Mouse (Mus musculus) E14TG2a.4 (cell line): ENCODE data around the gene Rbm47.

Experiments
- H3K27me3 ChIP-seq: 2 replicates; pipeline ENCODE4 v1.6.1; 2014; ENCODE audit warnings: low read length, control low read depth; ENCODE audit not compliant: insufficient read depth
- H3K36me3 ChIP-seq: 2 replicates; pipeline ENCODE4 v1.6.1; 2014; ENCODE audit warnings: low read length, control low read depth; ENCODE audit not compliant: insufficient read depth
- H3K4me1 ChIP-seq: replicated peaks from 2 replicates; pipeline ENCODE4 v1.6.1; 2014; ENCODE audit warnings: low read depth, low read length, control low read depth
- H3K4me3 ChIP-seq: replicated peaks from 2 replicates; pipeline ENCODE4 v1.5.1; 2014; ENCODE audit warnings: mild to moderate bottlenecking, low read length
- H3K9me3 ChIP-seq: 2 replicates; pipeline ENCODE4 v1.6.1; 2014; ENCODE audit warnings: low read length, control low read depth
- CTCF ChIP-seq: conservative IDR thresholded peaks from 2 replicates; pipeline ENCODE4 v1.5.1; 2014; ENCODE audit warnings: low read length
- NANOG ChIP-seq: IDR thresholded peaks from 2 replicates; pipeline ENCODE4 v1.6.1; 2014; ENCODE audit warnings: borderline replicate concordance, low read length, mixed read lengths
- POU5F1 ChIP-seq: IDR thresholded peaks from 2 replicates; pipeline ENCODE4 v1.6.1; 2014; ENCODE audit warnings: low read length, borderline replicate concordance

Gene Rbm47

GRCm38 (mm10) chr5:66088902-66089295 lies 84.0 kb downstream of the Rbm47 start:
- peaks cover 32% of the 10 kb centered on the region for H3K4me1 ChIP-seq
- H3K4me3 ChIP-seq: no peak overlapping the region
- TF ChIP-seq NANOG: no peak
- TF ChIP-seq CTCF: no peak
- TF ChIP-seq POU5F1: no peak
- no peaks in the 10 kb centered on the region for H3K36me3 ChIP-seq
- H3K9me3 ChIP-seq: no peaks in the 10 kb centered on the region
- no peaks in the 10 kb centered on the region for H3K27me3 ChIP-seq

GRCm38 (mm10) chr5:66088247-66088901 lies 84.5 kb downstream of the Rbm47 start:
- Histone ChIP-seq H3K4me3 (no peak overlapping the region), H3K36me3 (no peaks in the 10 kb centered on the region), H3K9me3 (no peaks in the 10 kb centered on the region), H3K27me3 (no peaks in the 10 kb centered on the region), H3K4me1 (peaks cover 27% of the 10 kb centered on the region)
- TF ChIP-seq CTCF (no peak), POU5F1 (no peak), NANOG (no peak)

- Histone ChIP-seq H3K36me3 (no peaks in the 10 kb centered on the region), H3K9me3 (no peaks in the 10 kb centered on the region), H3K4me3 (no peak overlapping the region), H3K4me1 (peaks cover 32% of the 10 kb centered on the region), H3K27me3 (no peaks in the 10 kb centered on the region)
- TF ChIP-seq CTCF (no peak), NANOG (no peak), POU5F1 (no peak)
Observed at GRCm38 (mm10) chr5:66086952-66087351, 86.0 kb downstream of the Rbm47 start.

- TF ChIP-seq CTCF: no peak
- no peak for TF ChIP-seq POU5F1
- TF ChIP-seq NANOG: no peak
Observed at GRCm38 (mm10) chr5:66086304-66086703, 86.6 kb downstream of the Rbm47 start.

GRCm38 (mm10) chr5:66085478-66085877 lies 87.4 kb downstream of the Rbm47 start:
- no peak for TF ChIP-seq CTCF
- TF ChIP-seq POU5F1: no peak
- TF ChIP-seq NANOG: no peak
- Histone ChIP-seq H3K4me3 (no peak overlapping the region), H3K9me3 (no peaks in the 10 kb centered on the region), H3K27me3 (no peaks in the 10 kb centered on the region), H3K4me1 (peaks cover 47% of the 10 kb centered on the region), H3K36me3 (no peaks in the 10 kb centered on the region)

More at GRCm38 (mm10) chr5:66086304-66086703, 86.6 kb downstream of the Rbm47 start:
- Histone ChIP-seq H3K27me3 (no peaks in the 10 kb centered on the region), H3K36me3 (no peaks in the 10 kb centered on the region), H3K9me3 (no peaks in the 10 kb centered on the region), H3K4me1 (peaks cover 39% of the 10 kb centered on the region), H3K4me3 (no peak overlapping the region)

GRCm38 (mm10) chr5:66084541-66084940 lies 88.4 kb downstream of the Rbm47 start:
- H3K27me3 ChIP-seq: no peaks in the 10 kb centered on the region
- H3K36me3 ChIP-seq: no peaks in the 10 kb centered on the region
- H3K4me1 ChIP-seq: peaks cover 51% of the 10 kb centered on the region
- TF ChIP-seq NANOG (no peak), CTCF (no peak), POU5F1 (no peak)
- no peak overlapping the region for H3K4me3 ChIP-seq
- H3K9me3 ChIP-seq: no peaks in the 10 kb centered on the region

- TF ChIP-seq POU5F1: no peak
- peak; percentile 99 for TF ChIP-seq CTCF
- TF ChIP-seq NANOG: no peak
- no peaks in the 10 kb centered on the region for H3K36me3 ChIP-seq
- no peak overlapping the region for H3K4me3 ChIP-seq
- H3K9me3 ChIP-seq: no peaks in the 10 kb centered on the region
- peaks cover 63% of the 10 kb centered on the region for H3K4me1 ChIP-seq
- no peaks in the 10 kb centered on the region for H3K27me3 ChIP-seq
Observed at GRCm38 (mm10) chr5:66083350-66083749, 89.6 kb downstream of the Rbm47 start.

- no peaks in the 10 kb centered on the region for H3K27me3 ChIP-seq
- TF ChIP-seq CTCF: no peak
- no peak for TF ChIP-seq POU5F1
- no peak for TF ChIP-seq NANOG
- no peaks in the 10 kb centered on the region for H3K36me3 ChIP-seq
- H3K4me1 ChIP-seq: peaks cover 75% of the 10 kb centered on the region
- no peaks in the 10 kb centered on the region for H3K9me3 ChIP-seq
- H3K4me3 ChIP-seq: peak overlapping the region; percentile 61
Observed at GRCm38 (mm10) chr5:66082229-66082572, 90.7 kb downstream of the Rbm47 start.
